Mouse (Mus musculus): Measurements from ENCODE around the gene Cacna2d1.

- no peak for TF ChIP-seq CTCF (IDR thresholded peaks at IDR 0.05; ENCODE audit: low read depth)
- no peak for TF ChIP-seq EP300 (IDR thresholded peaks at IDR 0.05; ENCODE audit: low read depth)
Observed at GRCm38 (mm10) chr5:15966888-15967287, 32.4 kb downstream of the Cacna2d1 start.
